Mouse (Mus musculus): ENCODE results near the gene Tmem220. TPM values are rescaled to one million over a fixed set of nuclear protein-coding genes. Genes with fewer than 3 reads are reported as not detected.
A peak's percentile ranks its signal among the peaks of the same experiment; 100 is the strongest.

Gene Tmem220
- polyA plus RNA-seq, 1 experiment: 0.93 TPM

- no peak for TF ChIP-seq CTCF (IDR thresholded peaks at IDR 0.05; ENCODE audit: borderline replicate concordance, extremely low read depth, insufficient read depth, insufficient read length)
- TF ChIP-seq POLR2A (IDR thresholded peaks at IDR 0.05; ENCODE audit: borderline replicate concordance, extremely low read depth, insufficient read depth, insufficient read length, poor library complexity, severe bottlenecking): no peak
- no peak for DNase-seq (ENCODE audit: low read depth)
Measured at GRCm38 (mm10) chr11:67072615-67073130, 47.7 kb downstream of the Tmem220 start.

GRCm38 (mm10) chr11:67075036-67075435 lies 50.1 kb downstream of the Tmem220 start:
- TF ChIP-seq CTCF (IDR thresholded peaks at IDR 0.05; ENCODE audit: borderline replicate concordance, extremely low read depth, insufficient read depth, insufficient read length) (no peak), POLR2A (IDR thresholded peaks at IDR 0.05; ENCODE audit: borderline replicate concordance, extremely low read depth, insufficient read depth, insufficient read length, poor library complexity, severe bottlenecking) (no peak)
- DNase-seq (ENCODE audit: low read depth): peak; percentile 48

GRCm38 (mm10) chr11:67076781-67077180 lies 51.8 kb downstream of the Tmem220 start:
- no peak for DNase-seq (ENCODE audit: low read depth)
- TF ChIP-seq CTCF (IDR thresholded peaks at IDR 0.05; ENCODE audit: borderline replicate concordance, extremely low read depth, insufficient read depth, insufficient read length): no peak
- no peak for TF ChIP-seq POLR2A (IDR thresholded peaks at IDR 0.05; ENCODE audit: borderline replicate concordance, extremely low read depth, insufficient read depth, insufficient read length, poor library complexity, severe bottlenecking)

- DNase-seq (ENCODE audit: low read depth): peak; percentile 73
- TF ChIP-seq POLR2A (IDR thresholded peaks at IDR 0.05; ENCODE audit: borderline replicate concordance, extremely low read depth, insufficient read depth, insufficient read length, poor library complexity, severe bottlenecking) (no peak), CTCF (IDR thresholded peaks at IDR 0.05; ENCODE audit: borderline replicate concordance, extremely low read depth, insufficient read depth, insufficient read length) (no peak)
Measured at GRCm38 (mm10) chr11:67077435-67077834, 52.5 kb downstream of the Tmem220 start.

- TF ChIP-seq POLR2A (IDR thresholded peaks at IDR 0.05; ENCODE audit: borderline replicate concordance, extremely low read depth, insufficient read depth, insufficient read length, poor library complexity, severe bottlenecking): no peak
- TF ChIP-seq CTCF (IDR thresholded peaks at IDR 0.05; ENCODE audit: borderline replicate concordance, extremely low read depth, insufficient read depth, insufficient read length): no peak
- no peak for DNase-seq (ENCODE audit: low read depth)
Measured at GRCm38 (mm10) chr11:67078000-67078399, 53.0 kb downstream of the Tmem220 start, which contains the start of gene Myh3. Gene Myh3, plus strand, starts transcription at chr11:67078300.

- no peak for TF ChIP-seq POLR2A (IDR thresholded peaks at IDR 0.05; ENCODE audit: borderline replicate concordance, extremely low read depth, insufficient read depth, insufficient read length, poor library complexity, severe bottlenecking)
- no peak for TF ChIP-seq CTCF (IDR thresholded peaks at IDR 0.05; ENCODE audit: borderline replicate concordance, extremely low read depth, insufficient read depth, insufficient read length)
- no peak for DNase-seq (ENCODE audit: low read depth)
Measured at GRCm38 (mm10) chr11:67078888-67079287, 53.9 kb downstream of the Tmem220 start.

- TF ChIP-seq CTCF (IDR thresholded peaks at IDR 0.05; ENCODE audit: borderline replicate concordance, extremely low read depth, insufficient read depth, insufficient read length) (no peak), POLR2A (IDR thresholded peaks at IDR 0.05; ENCODE audit: borderline replicate concordance, extremely low read depth, insufficient read depth, insufficient read length, poor library complexity, severe bottlenecking) (no peak)
- peak; percentile 28 for DNase-seq (ENCODE audit: low read depth)
Measured at GRCm38 (mm10) chr11:67079740-67080139, 54.8 kb downstream of the Tmem220 start.

- DNase-seq (ENCODE audit: low read depth): peak; percentile 86
- no peak for TF ChIP-seq POLR2A (IDR thresholded peaks at IDR 0.05; ENCODE audit: borderline replicate concordance, extremely low read depth, insufficient read depth, insufficient read length, poor library complexity, severe bottlenecking)
- TF ChIP-seq CTCF (IDR thresholded peaks at IDR 0.05; ENCODE audit: borderline replicate concordance, extremely low read depth, insufficient read depth, insufficient read length): peak; percentile 77
Measured at GRCm38 (mm10) chr11:67080168-67080567, 55.2 kb downstream of the Tmem220 start.

GRCm38 (mm10) chr11:67081125-67081649 lies 56.2 kb downstream of the Tmem220 start:
- DNase-seq (ENCODE audit: low read depth): peak; percentile 63
- TF ChIP-seq CTCF (IDR thresholded peaks at IDR 0.05; ENCODE audit: borderline replicate concordance, extremely low read depth, insufficient read depth, insufficient read length) (no peak), POLR2A (IDR thresholded peaks at IDR 0.05; ENCODE audit: borderline replicate concordance, extremely low read depth, insufficient read depth, insufficient read length, poor library complexity, severe bottlenecking) (no peak)

- DNase-seq (ENCODE audit: low read depth): no peak
- TF ChIP-seq POLR2A (IDR thresholded peaks at IDR 0.05; ENCODE audit: borderline replicate concordance, extremely low read depth, insufficient read depth, insufficient read length, poor library complexity, severe bottlenecking): no peak
- TF ChIP-seq CTCF (IDR thresholded peaks at IDR 0.05; ENCODE audit: borderline replicate concordance, extremely low read depth, insufficient read depth, insufficient read length): no peak
Measured at GRCm38 (mm10) chr11:67082188-67082587, 57.2 kb downstream of the Tmem220 start.

- TF ChIP-seq POLR2A (IDR thresholded peaks at IDR 0.05; ENCODE audit: borderline replicate concordance, extremely low read depth, insufficient read depth, insufficient read length, poor library complexity, severe bottlenecking): no peak
- no peak for TF ChIP-seq CTCF (IDR thresholded peaks at IDR 0.05; ENCODE audit: borderline replicate concordance, extremely low read depth, insufficient read depth, insufficient read length)
- DNase-seq (ENCODE audit: low read depth): no peak
Measured at GRCm38 (mm10) chr11:67082793-67083192, 57.8 kb downstream of the Tmem220 start.

GRCm38 (mm10) chr11:67083239-67083638 lies 58.3 kb downstream of the Tmem220 start:
- no peak for DNase-seq (ENCODE audit: low read depth)
- TF ChIP-seq POLR2A (IDR thresholded peaks at IDR 0.05; ENCODE audit: borderline replicate concordance, extremely low read depth, insufficient read depth, insufficient read length, poor library complexity, severe bottlenecking) (no peak), CTCF (IDR thresholded peaks at IDR 0.05; ENCODE audit: borderline replicate concordance, extremely low read depth, insufficient read depth, insufficient read length) (no peak)
